Mouse (Mus musculus) embryonic facial prominence, embryonic 12.5 days (tissue): ENCODE data around the gene Cog2. TPM values are rescaled to one million over a fixed set of nuclear protein-coding genes. Genes with fewer than 3 reads are reported as not detected.

Experiments
- ATAC-seq: fragments of 200-750 bp; cut with Nextera tagmentation; 2 replicates; pipeline ENCODE4 v1.8.0; 2017; ENCODE audit not compliant: insufficient number of reproducible peaks, insufficient read depth, low FRiP score, low TSS enrichment
- H3K27ac ChIP-seq: fragments of 300-500 bp; sonication (generic); 2 replicates; pipeline ENCODE4 v1.5.1; 2016; ENCODE audit warnings: mild to moderate bottlenecking
- H3K27me3 ChIP-seq: fragments of 300-500 bp; sonication (generic); 2 replicates; pipeline ENCODE4 v1.6.1; 2016; ENCODE audit warnings: mild to moderate bottlenecking, moderate library complexity
- H3K36me3 ChIP-seq: fragments of 300-500 bp; sonication (generic); 2 replicates; pipeline ENCODE4 v1.6.1; 2016; ENCODE audit warnings: mild to moderate bottlenecking
- H3K4me1 ChIP-seq: fragments of 300-500 bp; sonication (generic); 2 replicates; pipeline ENCODE4 v1.6.1; 2016
- H3K4me2 ChIP-seq: fragments of 300-500 bp; sonication (generic); replicated peaks from 2 replicates; pipeline ENCODE4 v1.6.1; 2016; ENCODE audit warnings: mild to moderate bottlenecking, moderate library complexity
- H3K4me3 ChIP-seq: fragments of 300-500 bp; sonication (generic); 2 replicates; pipeline ENCODE4 v1.5.1; 2016; ENCODE audit warnings: mild to moderate bottlenecking
- H3K9ac ChIP-seq: fragments of 300-500 bp; sonication (generic); 2 replicates; pipeline ENCODE4 v1.6.1; 2016; ENCODE audit warnings: mild to moderate bottlenecking, moderate library complexity
- H3K9me3 ChIP-seq: fragments of 300-500 bp; sonication (generic); 2 replicates; pipeline ENCODE4 v1.6.1; 2016; ENCODE audit warnings: mild to moderate bottlenecking, moderate library complexity
- WGBS: fragments of 180-500 bp; shearing (Covaris S2); methylation state at CpG from one replicate; pipeline ENCODE4 v1.1.7; 2016; 5-methylcytosine and 5-hydroxymethylcytosine counted together
- polyA plus RNA-seq: library from polyadenylated mRNA; unstranded; fragments of >200 nt; fragmentation: Nextera tagmentation; extraction: Ambion mirVana; gene quantifications from 2 replicates; pipeline ENCODE4 v1.2.1, GENCODE M21; 2016

Cog2 gene
- polyA plus RNA-seq, 1 experiment from 2014 or later: 46.8 TPM

- Histone ChIP-seq H3K4me2 (no peak overlapping the region), H3K4me1 (no peaks in the 10 kb centered on the region), H3K9ac (no peak overlapping the region), H3K36me3 (no peaks in the 10 kb centered on the region), H3K4me3 (no peak overlapping the region), H3K9me3 (no peaks in the 10 kb centered on the region), H3K27ac (no peak overlapping the region), H3K27me3 (no peaks in the 10 kb centered on the region; the same call in 1 of the 2 replicates)
- whole genome bisulfite sequencing: 79% methylated on average over 4 of the region's 4 CpGs
- ATAC-seq: no peak
Observed at GRCm38 (mm10) chr8:124496266-124496665, 24.3 kb upstream of the Cog2 start.

- no peaks in the 10 kb centered on the region for H3K9me3 ChIP-seq
- no peak for ATAC-seq
- no peak overlapping the region for H3K4me2 ChIP-seq
- H3K27me3 ChIP-seq: no peaks in the 10 kb centered on the region; the same call in 1 of the 2 replicates
- H3K4me3 ChIP-seq: no peak overlapping the region
- no peak overlapping the region for H3K27ac ChIP-seq
- no peak overlapping the region for H3K9ac ChIP-seq
- H3K36me3 ChIP-seq: no peaks in the 10 kb centered on the region
- H3K4me1 ChIP-seq: no peaks in the 10 kb centered on the region
- WGBS: 88% methylated on average over 5 of the region's 5 CpGs
Observed at GRCm38 (mm10) chr8:124496871-124497270, 23.7 kb upstream of the Cog2 start.

GRCm38 (mm10) chr8:124498398-124498797 lies 22.2 kb upstream of the Cog2 start:
- no peak overlapping the region for H3K27ac ChIP-seq

GRCm38 (mm10) chr8:124499236-124499937 lies 21.2 kb upstream of the Cog2 start:
- H3K36me3 ChIP-seq: no peaks in the 10 kb centered on the region
- ATAC-seq: no peak
- H3K4me3 ChIP-seq: no peak overlapping the region
- no peaks in the 10 kb centered on the region for H3K9me3 ChIP-seq
- H3K27ac ChIP-seq: no peak overlapping the region
- H3K4me2 ChIP-seq: no peak overlapping the region
- H3K9ac ChIP-seq: no peak overlapping the region
- 58% methylated on average over 7 of the region's 7 CpGs for WGBS
- no peaks in the 10 kb centered on the region; the same call in 1 of the 2 replicates for H3K27me3 ChIP-seq
- no peaks in the 10 kb centered on the region for H3K4me1 ChIP-seq

More at GRCm38 (mm10) chr8:124498398-124498797, 22.2 kb upstream of the Cog2 start:
- Histone ChIP-seq H3K4me3 (no peak overlapping the region), H3K4me2 (no peak overlapping the region), H3K9ac (no peak overlapping the region), H3K9me3 (no peaks in the 10 kb centered on the region), H3K36me3 (no peaks in the 10 kb centered on the region), H3K27me3 (no peaks in the 10 kb centered on the region; the same call in 1 of the 2 replicates), H3K4me1 (no peaks in the 10 kb centered on the region)
- no peak for ATAC-seq

GRCm38 (mm10) chr8:124499938-124500239 lies 20.7 kb upstream of the Cog2 start:
- Histone ChIP-seq H3K9ac (no peak overlapping the region), H3K36me3 (no peaks in the 10 kb centered on the region), H3K4me2 (no peak overlapping the region), H3K27ac (no peak overlapping the region), H3K4me3 (no peak overlapping the region), H3K9me3 (no peaks in the 10 kb centered on the region), H3K4me1 (no peaks in the 10 kb centered on the region), H3K27me3 (no peaks in the 10 kb centered on the region; the same call in 1 of the 2 replicates)
- WGBS: 78% methylated on average over 5 of the region's 5 CpGs
- no peak for ATAC-seq

- H3K4me3 ChIP-seq: no peak overlapping the region
- no peak overlapping the region for H3K4me2 ChIP-seq
- H3K4me1 ChIP-seq: no peaks in the 10 kb centered on the region
- H3K9ac ChIP-seq: no peak overlapping the region
- no peak overlapping the region for H3K27ac ChIP-seq
- no peaks in the 10 kb centered on the region for H3K9me3 ChIP-seq
- no peaks in the 10 kb centered on the region for H3K27me3 ChIP-seq
- ATAC-seq: no peak
- H3K36me3 ChIP-seq: no peaks in the 10 kb centered on the region
Observed at GRCm38 (mm10) chr8:124505626-124506025, 14.9 kb upstream of the Cog2 start.

GRCm38 (mm10) chr8:124507572-124508320 lies 12.8 kb upstream of the Cog2 start:
- whole genome bisulfite sequencing: 75% methylated on average over 8 of the region's 8 CpGs
- H3K4me3 ChIP-seq: no peak overlapping the region
- no peaks in the 10 kb centered on the region for H3K9me3 ChIP-seq
- no peak overlapping the region for H3K27ac ChIP-seq
- H3K27me3 ChIP-seq: no peaks in the 10 kb centered on the region
- H3K4me2 ChIP-seq: no peak overlapping the region
- no peak overlapping the region for H3K9ac ChIP-seq
- no peak for ATAC-seq
- H3K4me1 ChIP-seq: no peaks in the 10 kb centered on the region
- H3K36me3 ChIP-seq: no peaks in the 10 kb centered on the region

GRCm38 (mm10) chr8:124508321-124508695 lies 12.3 kb upstream of the Cog2 start:
- no peaks in the 10 kb centered on the region for H3K9me3 ChIP-seq
- H3K27ac ChIP-seq: no peak overlapping the region
- no peak overlapping the region for H3K4me3 ChIP-seq
- WGBS: 79% methylated on average over 6 of the region's 6 CpGs
- no peaks in the 10 kb centered on the region for H3K27me3 ChIP-seq
- no peaks in the 10 kb centered on the region for H3K36me3 ChIP-seq
- H3K4me2 ChIP-seq: no peak overlapping the region
- H3K4me1 ChIP-seq: no peaks in the 10 kb centered on the region
- no peak overlapping the region for H3K9ac ChIP-seq
- no peak for ATAC-seq

- WGBS: 76% methylated on average over 3 of the region's 3 CpGs
- Histone ChIP-seq H3K9ac (no peak overlapping the region), H3K4me1 (no peaks in the 10 kb centered on the region), H3K27ac (no peak overlapping the region), H3K27me3 (no peaks in the 10 kb centered on the region), H3K4me2 (no peak overlapping the region), H3K36me3 (no peaks in the 10 kb centered on the region), H3K9me3 (no peaks in the 10 kb centered on the region), H3K4me3 (no peak overlapping the region)
- ATAC-seq: no peak
Observed at GRCm38 (mm10) chr8:124509156-124509555, 11.4 kb upstream of the Cog2 start.

- no peak overlapping the region for H3K4me2 ChIP-seq
- no peak overlapping the region for H3K4me3 ChIP-seq
- no peak overlapping the region for H3K9ac ChIP-seq
- H3K27me3 ChIP-seq: no peaks in the 10 kb centered on the region
- no peaks in the 10 kb centered on the region for H3K36me3 ChIP-seq
- no peak overlapping the region for H3K27ac ChIP-seq
- 71% methylated on average over 3 of the region's 3 CpGs for WGBS
- H3K9me3 ChIP-seq: no peaks in the 10 kb centered on the region
- ATAC-seq: no peak
- no peaks in the 10 kb centered on the region for H3K4me1 ChIP-seq
Observed at GRCm38 (mm10) chr8:124516039-124516438, 4.5 kb upstream of the Cog2 start.

GRCm38 (mm10) chr8:124516525-124516924 lies 4.0 kb upstream of the Cog2 start:
- H3K4me1 ChIP-seq: peaks cover 3% of the 10 kb centered on the region
- no peaks in the 10 kb centered on the region for H3K27me3 ChIP-seq
- H3K9me3 ChIP-seq: no peaks in the 10 kb centered on the region
- 77% methylated on average over 6 of the region's 6 CpGs for WGBS
- no peak overlapping the region for H3K27ac ChIP-seq
- no peak overlapping the region for H3K9ac ChIP-seq
- no peaks in the 10 kb centered on the region for H3K36me3 ChIP-seq
- ATAC-seq: no peak
- no peak overlapping the region for H3K4me3 ChIP-seq
- no peak overlapping the region for H3K4me2 ChIP-seq

- Histone ChIP-seq H3K27ac (no peak overlapping the region), H3K9me3 (no peaks in the 10 kb centered on the region), H3K27me3 (no peaks in the 10 kb centered on the region), H3K9ac (no peak overlapping the region), H3K4me3 (no peak overlapping the region), H3K36me3 (no peaks in the 10 kb centered on the region), H3K4me1 (peaks cover 9% of the 10 kb centered on the region), H3K4me2 (no peak overlapping the region)
- ATAC-seq: no peak
- 69% methylated on average over 6 of the region's 6 CpGs for WGBS
Observed at GRCm38 (mm10) chr8:124517142-124517541, 3.4 kb upstream of the Cog2 start.
